Mouse (Mus musculus): Measurements from ENCODE around the gene Usp38. TPM values are rescaled to one million over a fixed set of nuclear protein-coding genes. Genes with fewer than 3 reads are reported as not detected.

Usp38 gene
- polyA plus RNA-seq, 1 experiment = 15.2 TPM

- no peak for TF ChIP-seq POLR2A (IDR thresholded peaks at IDR 0.05; ENCODE audit: borderline replicate concordance, extremely low read depth, insufficient read depth, insufficient read length, poor library complexity, severe bottlenecking)
- TF ChIP-seq CTCF (IDR thresholded peaks at IDR 0.05; ENCODE audit: borderline replicate concordance, extremely low read depth, insufficient read depth, insufficient read length) = no peak
- DNase-seq (ENCODE audit: low read depth) = peak; percentile 40
Observed at GRCm38 (mm10) chr8:80996632-80997031, 18.1 kb downstream of the Usp38 start.

- TF ChIP-seq POLR2A (IDR thresholded peaks at IDR 0.05; ENCODE audit: borderline replicate concordance, extremely low read depth, insufficient read depth, insufficient read length, poor library complexity, severe bottlenecking) (no peak), CTCF (IDR thresholded peaks at IDR 0.05; ENCODE audit: borderline replicate concordance, extremely low read depth, insufficient read depth, insufficient read length) (peak; percentile 44; the same call in 1 of the 2 replicates)
- DNase-seq (ENCODE audit: low read depth) = peak; percentile 76
Observed at GRCm38 (mm10) chr8:80991937-80992336, 22.8 kb downstream of the Usp38 start.

GRCm38 (mm10) chr8:80982829-80983228 lies 31.9 kb downstream of the Usp38 start:
- peak; percentile 86 for DNase-seq (ENCODE audit: low read depth)
- no peak for TF ChIP-seq CTCF (IDR thresholded peaks at IDR 0.05; ENCODE audit: borderline replicate concordance, extremely low read depth, insufficient read depth, insufficient read length)
- no peak for TF ChIP-seq POLR2A (IDR thresholded peaks at IDR 0.05; ENCODE audit: borderline replicate concordance, extremely low read depth, insufficient read depth, insufficient read length, poor library complexity, severe bottlenecking)

- no peak for DNase-seq (ENCODE audit: low read depth)
- TF ChIP-seq POLR2A (IDR thresholded peaks at IDR 0.05; ENCODE audit: borderline replicate concordance, extremely low read depth, insufficient read depth, insufficient read length, poor library complexity, severe bottlenecking) = no peak
- no peak for TF ChIP-seq CTCF (IDR thresholded peaks at IDR 0.05; ENCODE audit: borderline replicate concordance, extremely low read depth, insufficient read depth, insufficient read length)
Observed at GRCm38 (mm10) chr8:80981696-80982095, 33.0 kb downstream of the Usp38 start.

GRCm38 (mm10) chr8:80980063-80980462 lies 34.7 kb downstream of the Usp38 start:
- no peak for TF ChIP-seq POLR2A (IDR thresholded peaks at IDR 0.05; ENCODE audit: borderline replicate concordance, extremely low read depth, insufficient read depth, insufficient read length, poor library complexity, severe bottlenecking)
- TF ChIP-seq CTCF (IDR thresholded peaks at IDR 0.05; ENCODE audit: borderline replicate concordance, extremely low read depth, insufficient read depth, insufficient read length) = no peak
- no peak for DNase-seq (ENCODE audit: low read depth)

GRCm38 (mm10) chr8:80977231-80977630 lies 37.5 kb downstream of the Usp38 start:
- no peak for DNase-seq (ENCODE audit: low read depth)
- TF ChIP-seq POLR2A (IDR thresholded peaks at IDR 0.05; ENCODE audit: borderline replicate concordance, extremely low read depth, insufficient read depth, insufficient read length, poor library complexity, severe bottlenecking) = no peak
- TF ChIP-seq CTCF (IDR thresholded peaks at IDR 0.05; ENCODE audit: borderline replicate concordance, extremely low read depth, insufficient read depth, insufficient read length) = no peak

GRCm38 (mm10) chr8:80971150-80971549 lies 43.6 kb downstream of the Usp38 start:
- TF ChIP-seq CTCF (IDR thresholded peaks at IDR 0.05; ENCODE audit: borderline replicate concordance, extremely low read depth, insufficient read depth, insufficient read length) (no peak), POLR2A (IDR thresholded peaks at IDR 0.05; ENCODE audit: borderline replicate concordance, extremely low read depth, insufficient read depth, insufficient read length, poor library complexity, severe bottlenecking) (no peak)
- DNase-seq (ENCODE audit: low read depth) = no peak

GRCm38 (mm10) chr8:80970000-80970685 lies 44.6 kb downstream of the Usp38 start:
- DNase-seq (ENCODE audit: low read depth) = no peak
- no peak for TF ChIP-seq POLR2A (IDR thresholded peaks at IDR 0.05; ENCODE audit: borderline replicate concordance, extremely low read depth, insufficient read depth, insufficient read length, poor library complexity, severe bottlenecking)

- DNase-seq (ENCODE audit: low read depth) = no peak
- TF ChIP-seq POLR2A (IDR thresholded peaks at IDR 0.05; ENCODE audit: borderline replicate concordance, extremely low read depth, insufficient read depth, insufficient read length, poor library complexity, severe bottlenecking) = no peak
- no peak for TF ChIP-seq CTCF (IDR thresholded peaks at IDR 0.05; ENCODE audit: borderline replicate concordance, extremely low read depth, insufficient read depth, insufficient read length)
Observed at GRCm38 (mm10) chr8:80969423-80969822, 45.3 kb downstream of the Usp38 start.

GRCm38 (mm10) chr8:80963095-80963494 lies 51.6 kb downstream of the Usp38 start:
- DNase-seq (ENCODE audit: low read depth) = no peak
- no peak for TF ChIP-seq CTCF (IDR thresholded peaks at IDR 0.05; ENCODE audit: borderline replicate concordance, extremely low read depth, insufficient read depth, insufficient read length)
- no peak for TF ChIP-seq POLR2A (IDR thresholded peaks at IDR 0.05; ENCODE audit: borderline replicate concordance, extremely low read depth, insufficient read depth, insufficient read length, poor library complexity, severe bottlenecking)

GRCm38 (mm10) chr8:80962592-80962983 lies 52.1 kb downstream of the Usp38 start:
- no peak for TF ChIP-seq CTCF (IDR thresholded peaks at IDR 0.05; ENCODE audit: borderline replicate concordance, extremely low read depth, insufficient read depth, insufficient read length)
- no peak for TF ChIP-seq POLR2A (IDR thresholded peaks at IDR 0.05; ENCODE audit: borderline replicate concordance, extremely low read depth, insufficient read depth, insufficient read length, poor library complexity, severe bottlenecking)
- no peak for DNase-seq (ENCODE audit: low read depth)

- no peak for TF ChIP-seq CTCF (IDR thresholded peaks at IDR 0.05; ENCODE audit: borderline replicate concordance, extremely low read depth, insufficient read depth, insufficient read length)
- no peak for TF ChIP-seq POLR2A (IDR thresholded peaks at IDR 0.05; ENCODE audit: borderline replicate concordance, extremely low read depth, insufficient read depth, insufficient read length, poor library complexity, severe bottlenecking)
Observed at GRCm38 (mm10) chr8:80961937-80962591, 52.7 kb downstream of the Usp38 start.

More at GRCm38 (mm10) chr8:80961937-80962591, 52.7 kb downstream of the Usp38 start:
- no peak for DNase-seq (ENCODE audit: low read depth)
